Mouse (Mus musculus): ENCODE measurements around the gene Rgs7bp.
A peak's percentile ranks its signal among the peaks of the same experiment; 100 is the strongest.

The Rgs7bp gene

GRCm38 (mm10) chr13:105002132-105002830, 52.4 kb downstream of the Rgs7bp start:
- DNase-seq, result peak; percentile 67 to 71

GRCm38 (mm10) chr13:105001714-105002113, 53.0 kb downstream of the Rgs7bp start:
- peak; percentile 48 to 67 for DNase-seq

- DNase-seq, result no peak
These were observed 65.9 kb downstream of the Rgs7bp start for GRCm38 (mm10) chr13:104988811-104989258.

GRCm38 (mm10) chr13:104988009-104988540, 66.7 kb downstream of the Rgs7bp start:
- peak; percentile 31 to 39 for DNase-seq

- no peak for DNase-seq
These were observed 69.0 kb downstream of the Rgs7bp start for GRCm38 (mm10) chr13:104985691-104986090.

GRCm38 (mm10) chr13:104983989-104984388, 70.7 kb downstream of the Rgs7bp start:
- no peak for DNase-seq

GRCm38 (mm10) chr13:104982781-104983353, 71.9 kb downstream of the Rgs7bp start:
- peak in 1 of 2 experiments; percentile 34 for DNase-seq

GRCm38 (mm10) chr13:104978176-104978575, 76.6 kb downstream of the Rgs7bp start:
- DNase-seq, result no peak

- no peak for DNase-seq
These were observed 87.2 kb downstream of the Rgs7bp start for GRCm38 (mm10) chr13:104967486-104967885.

GRCm38 (mm10) chr13:104963716-104964115, 91.0 kb downstream of the Rgs7bp start:
- peak; percentile 43 to 44 for DNase-seq

- peak; percentile 78 to 84 for DNase-seq
These were observed 91.9 kb downstream of the Rgs7bp start for GRCm38 (mm10) chr13:104962716-104963411.

GRCm38 (mm10) chr13:104962166-104962565, 92.6 kb downstream of the Rgs7bp start:
- no peak for DNase-seq

GRCm38 (mm10) chr13:104960951-104961715, 93.6 kb downstream of the Rgs7bp start:
- peak; percentile 75 to 80 for DNase-seq

- DNase-seq, result peak; percentile 50 to 61
These were observed 94.4 kb downstream of the Rgs7bp start for GRCm38 (mm10) chr13:104960206-104960928.

- no peak for DNase-seq
These were observed 95.0 kb downstream of the Rgs7bp start for GRCm38 (mm10) chr13:104959733-104960132.

- DNase-seq, result peak; percentile 93 to 95
These were observed 106.8 kb downstream of the Rgs7bp start for GRCm38 (mm10) chr13:104947958-104948357.

GRCm38 (mm10) chr13:104940483-104940882, 114.2 kb downstream of the Rgs7bp start:
- DNase-seq, result no peak

- DNase-seq, result peak; percentile 81 to 88
These were observed 114.9 kb downstream of the Rgs7bp start for GRCm38 (mm10) chr13:104939856-104940255.

GRCm38 (mm10) chr13:104938966-104939593, 115.7 kb downstream of the Rgs7bp start:
- DNase-seq, result peak; percentile 57 to 58

GRCm38 (mm10) chr13:104937759-104938158, 117.0 kb downstream of the Rgs7bp start:
- DNase-seq, result peak in 1 of 2 experiments; percentile 19

GRCm38 (mm10) chr13:104936586-104936985, 118.1 kb downstream of the Rgs7bp start:
- no peak for DNase-seq
